23 mouse cellular contexts compared by ENCODE assay signal in genomic region chr6:31165011-31165410, GRCm38 (mm10).
A peak's percentile ranks its signal among the peaks of the same experiment; 100 is the strongest.
DNase-seq lines count a peak whose midpoint lies in the region; ATAC-seq and TF ChIP-seq lines count a peak whose summit lies in the region.
"Had no signal": no experiment of that assay in that cellular context is flagged by ENCODE, and none has a peak within 500 bp of the region (broad histone marks: within the 10 kb centered on the region; RNA-seq: fewer than 3 reads in every experiment).

No protein-coding gene starts in this region.

- H3K9ac ChIP-seq in intestine, embryonic 14.5 days (ENCODE audit: low read length): no peak overlapping the region
- H3K9ac ChIP-seq in intestine, postnatal 0 days (ENCODE audit: low read depth, low read length): no peak overlapping the region
- H3K9ac ChIP-seq in stomach, embryonic 15.5 days: no peak overlapping the region
- H3K9ac ChIP-seq in heart, embryonic 12.5 days: no peak overlapping the region
- H3K9ac ChIP-seq: forebrain, embryonic 13.5 days; hindbrain, embryonic 13.5 days had no signal

- H3K27me3 ChIP-seq in intestine, embryonic 14.5 days (replicated peaks; ENCODE audit: control insufficient read depth, insufficient read depth, low read length): no peaks in the 10 kb centered on the region
- H3K27me3 ChIP-seq in intestine, postnatal 0 days (replicated peaks; ENCODE audit: control insufficient read depth, insufficient read depth, low read length): no peaks in the 10 kb centered on the region
- H3K27me3 ChIP-seq in stomach, embryonic 15.5 days (replicated peaks): no peaks in the 10 kb centered on the region
- no peaks in the 10 kb centered on the region for H3K27me3 ChIP-seq in heart, embryonic 12.5 days (replicated peaks)
- H3K27me3 ChIP-seq: CH12.LX; forebrain, embryonic 13.5 days; hindbrain, embryonic 13.5 days; Patski had no signal

- no peak overlapping the region for H3K4me2 ChIP-seq in intestine, embryonic 14.5 days (ENCODE audit: low read length)
- no peak overlapping the region for H3K4me2 ChIP-seq in intestine, postnatal 0 days (replicated peaks; ENCODE audit: low read depth)
- H3K4me2 ChIP-seq in stomach, embryonic 15.5 days: no peak overlapping the region
- no peak overlapping the region for H3K4me2 ChIP-seq in heart, embryonic 12.5 days
- H3K4me2 ChIP-seq: forebrain, embryonic 13.5 days; hindbrain, embryonic 13.5 days had no signal

- WGBS in intestine, embryonic 14.5 days: 63% methylated on average over 6 of the region's 6 CpGs
- WGBS in intestine, postnatal 0 days: 41% methylated on average over 6 of the region's 6 CpGs
- WGBS in stomach, embryonic 15.5 days: 73% methylated on average over 6 of the region's 6 CpGs
- WGBS in heart, embryonic 12.5 days: 82% methylated on average over 6 of the region's 6 CpGs

- peak; percentile 89 for ATAC-seq in intestine, embryonic 14.5 days (replicated peaks; ENCODE audit: low FRiP score, low TSS enrichment, low read depth)
- ATAC-seq in intestine, postnatal 0 days: peak; percentile 95
- peak; percentile 62; the same call in 1 of the 2 replicates for ATAC-seq in stomach, embryonic 15.5 days (ENCODE audit: insufficient read depth, low FRiP score, low read depth)
- no peak for ATAC-seq in heart, embryonic 12.5 days (ENCODE audit: insufficient number of reproducible peaks, low FRiP score)
- ATAC-seq: forebrain, embryonic 13.5 days; forebrain, embryonic 16.5 days; hindbrain, embryonic 16.5 days; Patski had no signal

- no peak for TF ChIP-seq CTCF in intestine, postnatal 0 days (IDR thresholded peaks at IDR 0.05; ENCODE audit: low read depth)

- H3K4me3 ChIP-seq in intestine, embryonic 14.5 days (ENCODE audit: low read depth, low read length): no peak overlapping the region
- H3K4me3 ChIP-seq in intestine, postnatal 0 days (ENCODE audit: low read depth, low read length): no peak overlapping the region
- no peak overlapping the region for H3K4me3 ChIP-seq in stomach, embryonic 15.5 days (replicated peaks)
- no peak overlapping the region for H3K4me3 ChIP-seq in heart, embryonic 12.5 days
- H3K4me3 ChIP-seq: forebrain, embryonic 10.5 days; forebrain, embryonic 13.5 days; heart, adult 2 months; heart, embryonic 10.5 days; hindbrain, embryonic 13.5 days had no signal

- no peak overlapping the region for H3K27ac ChIP-seq in intestine, embryonic 14.5 days (ENCODE audit: low read depth)
- H3K27ac ChIP-seq in intestine, postnatal 0 days (ENCODE audit: low read depth, low read length): no peak overlapping the region
- H3K27ac ChIP-seq in stomach, embryonic 15.5 days: no peak overlapping the region
- H3K27ac ChIP-seq in heart, embryonic 12.5 days (ENCODE audit: poor library complexity, severe bottlenecking): no peak overlapping the region
- H3K27ac ChIP-seq: forebrain, embryonic 10.5 days; forebrain, embryonic 13.5 days; heart, adult 2 months; heart, embryonic 10.5 days; hindbrain, embryonic 13.5 days had no signal

- DNase-seq in intestine, embryonic 14.5 days (ENCODE audit: low spot score): no peak
- DNase-seq in right cerebral cortex, postnatal 10 days (ENCODE audit: low spot score in 2 of 2): no peak
- no peak for DNase-seq in lung, adult 18-20 months
- DNase-seq: adrenal gland, postnatal 10 days; adrenal gland, postnatal 36 days; cerebellum, adult 18-20 months; cerebellum, adult 9-10 months; cerebellum, postnatal 14 days; gastrocnemius, postnatal 10 days; gastrocnemius, postnatal 36 days; heart, adult 2 months had no signal

- no peaks in the 10 kb centered on the region; the same call in 1 of the 2 replicates for H3K4me1 ChIP-seq in intestine, embryonic 14.5 days (replicated peaks; ENCODE audit: control insufficient read depth, insufficient read depth, low read length)
- H3K4me1 ChIP-seq in intestine, postnatal 0 days (replicated peaks; ENCODE audit: control insufficient read depth, insufficient read depth, low read length): peaks cover 3% of the 10 kb centered on the region; the same call in 1 of the 2 replicates
- H3K4me1 ChIP-seq in stomach, embryonic 15.5 days: no peaks in the 10 kb centered on the region
- H3K4me1 ChIP-seq in heart, embryonic 12.5 days (replicated peaks): peaks cover 12% of the 10 kb centered on the region; the same call in 1 of the 2 replicates

- H3K36me3 ChIP-seq in intestine, embryonic 14.5 days (ENCODE audit: control insufficient read depth, insufficient read depth, low read length): no peaks in the 10 kb centered on the region
- no peaks in the 10 kb centered on the region for H3K36me3 ChIP-seq in intestine, postnatal 0 days (ENCODE audit: control insufficient read depth, insufficient read depth)
- no peaks in the 10 kb centered on the region for H3K36me3 ChIP-seq in stomach, embryonic 15.5 days
- H3K36me3 ChIP-seq in heart, embryonic 12.5 days: no peaks in the 10 kb centered on the region
- H3K36me3 ChIP-seq: forebrain, embryonic 10.5 days; G1E; hindbrain, embryonic 13.5 days had no signal

- no peaks in the 10 kb centered on the region for H3K9me3 ChIP-seq in intestine, embryonic 14.5 days (ENCODE audit: control insufficient read depth, low read length)
- no peaks in the 10 kb centered on the region for H3K9me3 ChIP-seq in intestine, postnatal 0 days (ENCODE audit: control insufficient read depth)
- no peaks in the 10 kb centered on the region for H3K9me3 ChIP-seq in stomach, embryonic 15.5 days
- H3K9me3 ChIP-seq in heart, embryonic 12.5 days (replicated peaks): no peaks in the 10 kb centered on the region
- H3K9me3 ChIP-seq: forebrain, embryonic 10.5 days; forebrain, embryonic 13.5 days; G1E; heart, embryonic 10.5 days; hindbrain, embryonic 13.5 days had no signal
